Mouse (Mus musculus) spleen, embryonic (tissue): Measurements from ENCODE around the gene Mkrn1.
"Not testable (repeated sequence)": the region's sequence is repeated elsewhere in the genome, so short reads cannot be mapped to it uniquely, and the experiment has no call there.

Experiments
- CTCF ChIA-PET: fragments of 350-600 bp; sonication (Branson Sonifier 250); formaldehyde crosslinking; loops from one replicate; lab custom pipeline; 2022; lab: Charles Lee

Gene Mkrn1

DNA sequence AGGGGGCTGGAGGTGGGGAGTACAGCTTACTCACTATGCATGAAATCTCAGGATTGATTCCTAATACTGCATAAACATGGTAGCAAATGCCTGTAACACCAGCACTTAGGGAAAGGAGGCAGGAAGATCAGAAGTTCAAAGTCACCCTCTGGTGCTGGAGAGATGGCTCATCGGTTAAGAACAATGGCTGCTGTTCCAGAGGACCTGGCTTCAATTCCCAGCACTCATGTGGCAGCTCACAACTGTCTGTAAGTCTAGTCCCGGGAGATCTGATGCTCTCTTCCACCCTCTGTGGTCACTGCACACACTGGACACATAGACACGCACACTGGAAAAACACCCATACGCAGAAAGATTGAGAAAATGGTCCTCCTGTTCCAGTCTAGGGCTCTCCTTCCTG is 12.9 kb upstream of the Mkrn1 start:
- CTCF ChIA-PET: no interaction called here

DNA sequence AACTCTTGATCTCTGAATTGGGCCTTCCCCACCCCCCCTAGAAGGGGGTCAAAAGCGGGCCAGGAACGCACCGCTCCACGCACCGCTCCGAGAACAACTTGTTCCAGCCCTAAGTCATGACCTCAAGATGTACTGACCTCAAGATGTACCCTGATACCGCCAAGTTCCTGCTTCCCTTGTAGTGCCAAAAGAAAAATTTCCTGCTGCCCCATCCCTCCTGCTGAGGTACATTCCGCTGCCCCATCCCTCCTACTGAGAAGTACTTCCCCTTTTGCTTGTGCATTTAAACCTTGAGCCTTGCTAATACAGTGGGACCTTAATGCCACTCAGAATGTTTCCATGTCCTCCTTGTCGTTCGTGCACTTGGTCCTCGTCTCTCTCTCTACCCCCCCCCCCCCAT is 10.5 kb upstream of the Mkrn1 start:
- CTCF ChIA-PET: no interaction called here

DNA sequence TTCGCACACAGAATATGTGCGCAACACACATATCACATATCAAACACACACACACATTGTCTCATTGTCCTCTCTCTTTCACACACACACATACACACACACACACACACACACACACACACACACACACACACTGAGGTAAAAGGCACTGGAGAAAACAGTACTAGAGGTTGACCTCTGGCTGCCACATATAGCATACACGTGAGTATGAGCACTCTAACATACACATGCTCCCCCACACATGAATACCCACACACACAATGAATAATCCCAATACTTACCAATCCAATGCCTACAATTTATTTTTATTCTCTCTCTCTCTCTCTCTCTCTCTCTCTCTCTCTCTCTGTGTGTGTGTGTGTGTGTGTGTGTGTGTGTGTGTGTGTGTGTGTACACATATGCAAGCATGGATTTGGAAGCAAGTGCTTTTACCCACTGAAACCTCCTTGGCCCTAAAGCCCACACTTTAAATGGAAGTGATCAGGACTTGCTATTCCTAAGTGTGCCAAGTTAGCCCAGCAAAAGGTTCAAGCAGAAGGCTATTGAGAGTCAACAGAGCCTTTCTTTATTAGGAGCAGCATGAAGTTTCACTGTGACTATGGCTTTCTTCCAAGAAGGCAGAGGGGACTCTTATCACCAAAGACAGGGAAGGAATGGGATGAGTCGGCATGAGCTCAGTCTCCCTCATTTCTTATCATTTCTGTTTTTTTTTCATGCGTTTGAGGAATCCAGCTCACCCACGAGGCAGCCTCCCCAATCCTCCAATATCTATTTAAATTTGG is 8.9 kb upstream of the Mkrn1 start:
- CTCF ChIA-PET: no interaction called here

DNA sequence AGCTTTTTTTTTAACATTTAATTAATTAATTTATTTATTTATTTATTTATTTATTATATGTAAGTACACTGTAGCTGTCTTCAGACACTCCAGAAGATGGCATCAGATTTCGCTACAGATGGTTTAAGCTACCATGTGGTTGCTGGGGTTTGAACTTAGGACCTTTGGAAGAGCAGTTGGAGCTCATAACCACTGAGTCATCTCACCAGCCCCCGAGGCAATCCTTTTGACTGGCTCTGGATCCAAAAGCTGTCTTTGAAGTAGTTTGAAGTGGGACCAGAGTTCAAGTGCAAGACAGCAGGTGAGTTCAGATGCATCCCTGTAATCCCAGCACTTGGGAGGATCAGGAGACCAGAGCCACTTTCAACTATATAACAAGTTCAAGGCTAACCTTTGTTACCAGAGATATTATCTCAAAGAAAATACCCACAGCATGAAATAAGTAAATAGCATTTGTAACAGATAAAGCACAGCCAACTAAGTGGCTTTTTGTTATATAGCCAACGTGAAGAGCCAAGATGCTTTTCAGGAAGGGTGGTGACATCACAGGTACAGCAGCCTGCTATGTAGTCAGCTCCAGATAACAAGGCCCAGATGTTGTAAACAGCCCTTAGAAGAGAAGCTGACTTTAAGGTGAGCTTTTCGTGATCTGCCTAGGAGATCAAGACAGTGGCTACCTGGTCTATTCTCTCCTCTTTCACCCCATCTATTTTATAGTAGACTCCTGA is 7.2 kb upstream of the Mkrn1 start:
- CTCF ChIA-PET: no interaction called here

DNA sequence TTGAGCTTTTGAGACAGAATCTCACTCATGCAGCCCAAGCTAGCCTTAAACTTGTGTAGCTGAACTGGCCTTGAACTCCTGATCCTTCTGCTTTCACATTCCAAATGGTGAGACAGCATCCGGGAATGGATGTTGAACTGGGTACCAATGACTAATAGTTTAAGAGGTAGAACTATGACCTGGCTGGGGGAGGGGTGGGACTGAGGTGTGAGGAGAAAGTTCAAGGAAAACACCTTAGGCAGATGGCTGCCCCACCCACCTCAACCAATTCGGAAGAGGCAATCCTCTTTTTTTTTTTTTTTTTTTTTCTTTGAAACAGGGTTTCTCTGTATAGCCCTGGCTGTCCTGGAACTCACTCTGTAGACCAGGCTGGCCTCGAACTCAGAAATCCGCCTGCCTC is 6.5 kb upstream of the Mkrn1 start:
- CTCF ChIA-PET: interaction anchor here (0.7 kb wide), 1 partner anchor 29 kb away, joined by 6 read pairs; no protein-coding TSS in a partner anchor

DNA sequence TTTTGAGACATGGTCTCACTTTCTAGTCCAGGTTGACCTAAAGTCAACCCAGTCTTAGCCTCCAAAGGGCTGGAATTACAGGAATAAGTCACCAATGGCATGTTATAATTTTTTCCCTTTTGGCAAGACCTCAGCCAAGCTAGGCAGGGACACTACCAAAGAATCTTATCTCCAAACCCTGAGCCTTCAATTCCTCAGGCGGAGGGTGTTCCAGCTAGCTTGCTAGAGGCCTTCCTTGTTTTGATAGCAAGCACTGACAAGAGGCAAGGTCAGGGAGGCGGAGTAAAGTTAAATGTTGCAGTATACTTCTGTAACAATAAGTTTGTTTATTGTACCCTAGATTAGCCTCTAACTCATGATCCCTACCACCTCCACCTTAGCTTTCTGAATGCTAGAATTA is 4.9 kb upstream of the Mkrn1 start:
- CTCF ChIA-PET: no interaction called here

DNA sequence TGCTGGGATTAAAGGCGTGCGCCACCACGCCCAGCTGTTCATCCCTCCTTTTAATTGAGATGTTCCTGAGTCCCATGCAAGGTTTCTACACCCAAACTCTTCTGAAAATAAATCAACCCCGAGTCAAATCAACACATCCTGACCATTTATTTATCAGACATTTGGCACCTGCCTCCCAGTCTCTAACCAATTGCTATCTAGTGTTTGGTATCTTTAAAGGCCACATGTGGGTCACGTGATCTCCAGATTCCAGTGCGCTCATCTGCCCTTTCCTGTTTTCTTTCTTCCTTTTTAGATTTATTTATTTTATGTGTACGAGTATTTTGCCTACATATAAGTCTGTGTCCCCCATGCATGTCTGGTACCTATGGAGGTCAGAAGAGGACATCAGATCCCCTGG is 3.4 kb upstream of the Mkrn1 start:
- CTCF ChIA-PET: no interaction called here

DNA sequence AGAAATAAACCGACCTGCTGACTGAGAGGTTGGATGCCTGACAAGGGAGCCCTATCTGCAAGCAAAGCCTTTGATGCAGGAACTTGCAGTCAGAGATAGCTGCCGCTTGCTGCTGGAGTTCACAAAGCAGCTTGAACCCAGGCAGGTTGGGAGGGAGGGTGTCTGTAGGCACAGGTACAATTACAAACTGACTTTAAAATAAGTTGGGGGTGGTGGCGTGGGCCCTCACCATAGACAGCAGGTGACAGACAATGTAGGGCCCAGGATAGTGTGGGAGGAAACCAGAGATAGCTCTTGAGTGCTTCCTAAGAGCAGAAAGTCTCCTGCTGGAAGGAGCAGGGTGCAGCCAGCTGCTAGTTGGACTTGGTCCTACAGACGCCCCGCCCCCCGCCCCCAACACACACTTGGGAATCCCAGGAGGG is 2.9 kb upstream of the Mkrn1 start:
- CTCF ChIA-PET: no interaction called here

DNA sequence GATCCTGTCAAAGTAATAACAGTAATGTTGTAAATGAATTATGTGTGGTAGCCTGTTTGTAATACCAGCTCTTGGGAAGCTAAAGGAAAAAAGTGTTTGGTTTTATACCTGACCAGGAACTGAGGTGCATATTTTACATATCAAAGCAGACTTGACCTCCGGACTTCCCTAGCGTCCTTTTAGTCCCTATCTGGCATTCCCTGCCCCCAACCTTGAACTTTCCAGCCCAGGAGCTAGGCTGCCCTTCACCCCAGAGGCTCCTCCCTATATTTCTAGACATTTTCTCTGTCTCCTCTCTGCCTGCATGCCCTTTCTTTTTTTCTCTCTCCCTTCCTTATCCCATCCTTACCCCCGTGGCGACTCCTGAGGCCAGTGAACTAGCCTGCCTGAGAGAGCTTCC is 605 bp upstream of the Mkrn1 start:
- CTCF ChIA-PET: no interaction called here

DNA sequence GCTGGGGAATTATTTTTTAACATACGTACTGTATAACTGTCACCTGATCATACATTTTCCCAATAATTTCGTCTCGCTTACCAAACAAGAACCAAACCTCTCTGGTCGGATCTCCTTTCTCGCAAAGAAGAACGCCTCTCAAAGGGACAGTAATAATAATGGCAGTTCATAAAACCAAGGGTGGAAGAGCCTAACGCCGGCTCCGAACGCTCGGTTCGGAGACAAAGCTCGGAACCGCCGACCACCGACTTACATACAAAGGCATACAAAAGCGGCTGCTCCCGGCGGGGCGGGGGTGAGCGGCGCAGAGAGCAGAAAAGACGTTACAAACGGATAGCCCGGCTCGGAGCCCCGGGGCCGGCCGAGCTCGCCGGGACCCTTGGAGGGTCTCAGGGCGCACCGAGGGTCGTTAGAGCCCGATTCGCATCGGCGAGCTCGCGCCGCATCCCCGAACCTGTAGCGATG is 844 bp downstream of the Mkrn1 start:
- CTCF ChIA-PET: no interaction called here

DNA sequence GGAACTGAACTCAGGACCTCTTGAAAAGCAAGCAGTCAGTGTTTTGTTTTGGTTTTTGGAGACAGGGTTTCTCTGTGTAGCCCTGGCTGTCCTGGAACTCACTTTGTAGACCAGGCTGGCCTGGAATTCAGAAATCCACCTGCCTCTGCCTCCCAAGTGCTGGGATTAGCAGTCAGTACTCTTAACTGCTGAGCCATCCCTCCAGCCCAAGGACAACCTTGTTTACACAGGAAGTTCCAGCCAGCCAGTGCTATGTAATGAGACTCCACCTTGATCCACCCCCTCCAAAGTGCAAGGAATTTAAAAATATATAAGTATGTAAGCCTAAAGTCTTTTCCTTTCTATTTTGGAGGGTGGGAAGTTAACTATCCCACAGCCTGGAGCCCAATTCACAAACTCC is 3.6 kb downstream of the Mkrn1 start:
- CTCF ChIA-PET: not testable (repeated sequence)

DNA sequence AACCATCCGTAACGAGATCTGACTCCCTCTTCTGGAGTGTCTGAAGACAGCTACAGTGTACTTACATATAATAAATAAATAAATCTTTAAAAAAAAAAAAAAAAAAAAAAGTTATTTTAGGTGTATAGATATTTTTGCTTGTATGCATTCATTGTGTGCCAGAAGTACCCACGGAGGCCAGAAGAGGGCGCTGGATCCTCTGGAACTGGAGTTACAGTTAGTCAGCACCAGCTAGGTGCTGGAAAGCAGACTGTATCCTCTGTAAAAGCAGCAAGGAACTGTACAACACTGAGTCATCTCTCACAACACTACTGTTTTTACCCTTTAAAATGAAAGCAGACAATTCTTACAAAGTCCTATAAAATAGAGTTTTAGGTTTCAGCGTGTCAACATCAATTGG is 4.5 kb downstream of the Mkrn1 start:
- CTCF ChIA-PET: interaction anchor here (0.6 kb wide), 1 partner anchor 63 kb away, joined by 12 read pairs; no protein-coding TSS in a partner anchor

DNA sequence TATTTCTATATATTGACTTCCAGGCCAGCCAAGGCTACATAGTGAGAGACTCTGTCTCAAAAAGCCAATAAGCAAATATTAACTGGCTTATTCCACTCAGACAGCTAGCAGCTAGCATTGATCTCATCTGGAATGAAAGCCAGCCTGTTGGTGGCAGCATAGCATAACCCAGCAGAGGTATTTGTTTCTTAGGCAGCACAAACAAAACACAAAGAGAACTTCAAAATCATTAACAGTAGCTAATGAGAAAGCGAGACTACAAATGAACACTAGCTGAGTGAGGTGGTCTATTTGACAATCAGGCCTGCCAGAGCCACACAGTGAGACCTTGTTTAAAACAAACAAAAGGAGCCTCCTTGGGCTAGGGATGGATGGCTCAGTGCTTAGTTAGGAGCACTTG is 6.2 kb downstream of the Mkrn1 start:
- CTCF ChIA-PET: interaction anchor here (1.3 kb wide), 1 partner anchor 11 kb away, joined by 3 read pairs; no protein-coding TSS in a partner anchor

DNA sequence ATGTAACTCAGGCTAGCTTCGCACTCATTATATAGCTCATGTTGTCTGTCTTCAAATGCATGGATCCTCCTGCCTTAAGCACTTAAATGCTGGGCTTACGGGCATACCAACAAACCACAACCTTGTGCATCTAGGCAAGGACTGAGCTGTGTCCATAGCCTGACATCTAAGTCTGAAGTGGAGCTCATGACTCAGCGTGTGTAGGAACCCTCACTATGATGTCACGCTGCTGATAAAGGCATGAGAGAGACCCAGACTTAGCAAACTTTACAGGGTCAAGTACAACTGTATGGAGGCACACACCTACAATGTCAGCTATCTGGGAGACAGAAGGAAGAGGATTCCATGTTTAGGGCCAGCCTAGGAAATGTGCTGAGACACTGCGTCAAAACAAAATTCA is 13.8 kb downstream of the Mkrn1 start:
- CTCF ChIA-PET: no interaction called here

DNA sequence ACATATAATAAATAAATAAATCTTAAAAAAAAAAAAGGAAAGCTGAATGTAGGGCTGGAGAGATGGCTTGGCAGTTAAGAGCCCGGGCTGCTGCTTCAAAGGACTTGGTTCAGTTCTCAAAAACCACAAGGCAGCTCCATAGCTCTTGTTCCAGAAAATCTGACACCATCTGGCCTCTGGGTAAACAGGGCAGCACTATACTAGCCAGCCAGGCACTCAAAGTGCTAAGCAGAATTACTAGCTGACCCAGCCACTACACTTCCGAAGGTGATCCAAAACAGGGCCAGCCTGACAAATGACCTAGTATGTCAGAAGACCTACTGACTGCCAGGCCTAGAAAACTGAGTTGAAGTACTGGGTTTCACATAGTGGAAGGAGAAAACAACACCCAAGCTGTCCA is 17.1 kb downstream of the Mkrn1 start:
- CTCF ChIA-PET: interaction anchor here (0.9 kb wide), 1 partner anchor 11 kb away, joined by 3 read pairs; no protein-coding TSS in a partner anchor

DNA sequence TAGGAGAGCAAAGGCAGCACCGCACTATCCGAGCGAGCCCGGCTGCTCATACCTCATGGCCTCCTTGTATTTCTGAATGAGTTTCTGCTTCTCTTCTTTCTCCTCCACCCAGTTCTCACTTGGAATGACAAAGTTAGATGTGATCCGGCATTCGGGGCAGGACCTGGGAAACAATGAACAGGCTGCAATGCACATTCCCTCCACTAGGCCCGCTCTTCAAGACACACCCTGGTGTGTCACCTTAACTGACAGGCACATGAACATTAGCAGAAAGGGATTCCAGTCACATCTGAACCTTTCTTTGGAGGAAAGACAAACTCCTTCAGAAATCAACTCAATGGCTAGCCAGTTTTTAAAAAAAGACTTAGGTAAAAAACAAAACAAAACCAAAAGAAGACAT is 19.9 kb downstream of the Mkrn1 start:
- CTCF ChIA-PET: no interaction called here

DNA sequence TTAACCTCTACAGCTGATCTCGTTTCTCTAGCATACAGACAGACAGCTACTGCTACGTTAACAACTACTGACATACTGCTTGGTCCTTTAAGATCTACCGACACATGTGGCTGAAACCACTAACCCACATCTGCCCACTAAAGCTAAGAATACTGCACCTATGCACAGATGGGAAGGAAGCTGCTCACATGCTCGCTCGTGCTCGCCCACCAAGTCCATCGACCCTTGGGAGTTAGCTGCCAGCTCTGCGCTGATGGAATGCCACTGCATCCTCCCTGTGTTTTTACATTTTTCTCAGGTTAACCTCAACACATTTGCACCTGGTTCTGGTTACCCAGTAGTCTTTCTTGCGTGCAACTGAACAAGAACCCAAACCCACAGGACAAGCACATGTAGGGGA is 21.9 kb downstream of the Mkrn1 start:
- CTCF ChIA-PET: no interaction called here

DNA sequence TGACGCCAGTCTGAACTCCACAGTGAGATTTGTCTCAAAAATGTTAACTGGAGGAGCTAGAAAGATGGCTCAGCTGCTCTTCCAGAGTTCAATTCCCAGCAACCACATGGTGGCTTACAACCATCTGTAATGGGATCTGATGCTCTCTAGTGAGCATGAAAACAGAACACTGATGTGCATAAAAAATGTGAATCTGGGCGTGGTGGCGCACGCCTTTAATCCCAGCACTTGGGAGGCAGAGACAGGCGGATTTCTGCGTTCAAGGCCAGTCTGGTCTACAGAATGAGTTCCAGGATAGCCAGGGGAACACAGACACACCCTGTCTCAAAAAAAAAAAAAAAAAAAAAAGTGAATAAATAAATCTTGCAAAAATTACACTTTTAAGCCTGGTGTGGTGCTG is 23.2 kb downstream of the Mkrn1 start:
- CTCF ChIA-PET: no interaction called here

DNA sequence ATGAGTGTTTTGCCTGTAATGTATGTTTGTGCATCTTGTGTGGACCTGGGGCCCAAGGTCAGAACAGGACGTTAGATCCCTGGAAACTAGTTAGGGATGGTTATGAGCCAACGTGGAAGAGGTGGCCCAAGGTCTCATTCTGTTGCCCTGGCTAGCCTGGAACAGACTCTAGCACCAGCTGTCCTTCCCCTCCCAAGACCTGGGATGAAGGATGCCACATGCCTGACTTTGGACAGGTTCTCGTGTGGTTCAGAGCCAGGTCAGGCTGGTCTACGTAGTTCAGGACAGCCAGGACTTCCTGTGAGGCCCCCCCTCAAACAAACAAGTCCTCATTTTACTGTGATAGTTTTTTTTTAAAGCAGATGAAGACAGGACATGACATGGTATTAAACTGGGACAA is 24.3 kb downstream of the Mkrn1 start:
- CTCF ChIA-PET: interaction anchor here (0.7 kb wide), 1 partner anchor 122 kb away, joined by 6 read pairs; no protein-coding TSS in a partner anchor

DNA sequence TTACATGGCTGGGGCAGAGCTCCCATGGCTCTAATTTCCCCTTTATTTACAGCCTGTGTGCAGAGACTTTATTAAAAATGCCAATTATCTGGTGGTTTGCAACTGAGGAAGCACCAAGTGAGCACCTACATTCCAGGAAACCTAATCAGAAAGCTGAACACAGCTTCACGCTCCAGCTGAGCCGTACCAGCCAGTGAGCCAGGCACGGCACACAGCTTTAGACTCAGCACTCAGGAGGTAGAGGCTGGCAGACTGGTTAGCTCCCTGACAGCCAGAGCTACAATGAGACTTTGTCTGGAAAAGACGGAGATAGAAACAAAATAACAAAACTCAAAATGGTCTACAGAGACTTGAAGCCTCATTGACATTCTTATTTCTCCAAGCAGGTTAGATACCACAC is 24.8 kb downstream of the Mkrn1 start:
- CTCF ChIA-PET: no interaction called here

DNA sequence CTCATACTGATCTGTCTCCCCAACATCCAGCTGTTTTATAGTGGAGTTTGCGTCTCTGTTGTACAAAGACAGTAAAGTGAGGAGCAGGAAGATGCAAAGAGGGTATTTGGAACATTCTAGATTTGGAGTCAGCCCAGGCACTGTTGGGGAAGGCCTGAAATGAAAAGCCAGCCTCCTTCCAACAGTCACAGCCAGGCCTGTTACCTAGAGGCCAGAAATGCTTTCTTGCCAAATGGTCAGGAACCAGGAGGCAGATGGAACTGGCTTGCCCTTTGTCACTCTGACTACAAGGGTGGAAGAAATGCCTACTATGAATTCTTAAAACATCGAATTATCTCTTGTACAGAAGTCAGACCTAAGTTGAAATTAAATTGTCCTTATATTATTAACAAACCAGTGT is 30.3 kb downstream of the Mkrn1 start:
- CTCF ChIA-PET: no interaction called here

DNA sequence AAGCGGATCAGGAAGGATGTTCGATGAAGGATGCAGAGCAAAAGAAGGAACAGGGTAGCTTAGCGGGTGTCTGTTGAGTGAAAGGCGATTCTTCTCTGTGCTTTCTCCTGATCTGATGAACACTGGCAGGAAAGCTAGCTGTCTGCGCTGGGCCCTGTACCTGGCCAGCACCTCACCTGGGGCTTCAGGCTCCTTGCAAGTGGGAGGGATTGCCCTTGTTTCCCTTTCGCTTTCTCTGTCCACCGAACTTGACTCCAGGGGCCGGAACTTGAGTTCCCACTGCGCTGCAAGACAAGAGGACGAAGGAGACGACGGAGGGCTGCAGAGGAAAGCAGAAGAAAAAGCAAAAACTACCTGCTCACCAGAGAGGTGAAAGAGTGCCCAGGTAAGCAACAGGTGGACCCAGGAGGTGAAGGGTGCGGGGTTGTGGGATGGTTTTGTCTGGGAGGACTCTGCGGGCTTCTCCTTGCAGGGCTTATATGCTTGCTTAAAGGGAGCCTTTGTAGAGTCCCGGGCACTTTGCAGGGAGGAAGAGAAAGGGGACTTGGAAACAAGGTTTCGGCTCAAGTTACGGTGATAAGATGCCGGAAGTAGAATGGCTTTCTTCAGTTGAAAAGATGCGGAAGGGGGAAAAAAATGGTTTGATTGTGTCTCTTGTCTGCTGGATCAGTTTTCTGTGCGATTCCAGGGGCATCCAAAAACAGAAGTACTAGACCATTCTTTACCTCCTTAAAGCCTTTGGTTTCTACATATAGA is 39.0 kb downstream of the Mkrn1 start, which contains the start of gene Rab19:
Gene Rab19, plus strand, starts transcription at position 51 of the 756 bp plus-strand sequence.
- CTCF ChIA-PET: no interaction called here
